Mouse (Mus musculus) ovary, postnatal 10 days (tissue): ENCODE results near the gene Asic1.

ENCODE experiments used
- DNase-seq: peaks from one replicate; pipeline ENCODE4 v3.0.0; 2022; ENCODE audit warnings: low spot score

Gene Asic1

DNA sequence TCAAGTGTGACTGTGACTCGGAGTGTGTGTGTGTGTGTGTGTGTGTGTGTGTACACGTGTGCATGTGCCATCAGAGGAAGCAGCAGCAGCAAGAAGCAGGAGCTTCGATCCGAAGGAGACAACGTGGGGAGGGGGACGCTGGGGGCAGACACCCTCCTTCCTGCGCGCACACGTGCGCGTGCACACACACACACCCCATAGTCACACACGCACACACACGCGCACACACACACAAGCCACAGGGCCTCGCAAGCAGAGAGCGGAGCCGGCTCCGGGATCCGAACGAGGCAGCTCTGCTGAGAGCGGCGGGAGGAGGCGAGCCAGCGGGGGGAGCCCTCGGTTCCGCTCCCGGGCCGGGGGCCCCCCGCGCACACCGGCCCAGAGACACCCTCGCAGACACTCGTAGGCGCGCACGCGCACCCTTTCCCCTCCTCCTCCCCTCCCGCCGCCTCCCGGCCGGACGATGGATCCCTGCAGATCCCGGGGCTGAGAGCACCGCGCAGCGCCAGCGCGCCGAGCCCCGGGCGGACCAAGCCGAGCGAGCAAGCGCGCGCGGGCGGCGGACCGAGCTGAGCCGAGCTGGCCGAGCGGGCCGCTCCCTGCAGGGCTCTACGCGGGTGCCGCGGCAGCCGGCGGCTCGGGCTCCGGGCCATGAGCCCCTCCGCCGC, at the start of gene Asic1:
Gene Asic1, plus strand, starts transcription at position 215 of the 668 bp plus-strand sequence.
- peak; percentile 36 for DNase-seq

DNA sequence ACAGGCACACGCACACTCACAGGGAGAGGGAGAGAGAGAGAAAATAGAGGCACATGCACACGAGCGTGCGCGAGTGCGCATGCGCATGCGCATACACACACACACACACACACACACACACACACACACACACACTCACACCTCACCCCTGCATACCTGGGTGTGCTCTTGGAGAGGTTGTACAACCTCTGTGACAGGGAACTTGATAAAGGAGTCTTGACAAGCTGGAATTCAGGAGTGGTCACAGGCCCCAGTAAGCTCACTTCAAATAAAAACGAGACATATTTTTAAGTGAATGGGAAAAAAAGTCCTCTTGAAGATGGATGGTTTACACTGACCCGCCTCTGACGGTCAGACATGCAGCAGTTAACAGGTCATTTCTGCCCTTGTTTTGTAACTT, 48.1 kb upstream of the Asic1 start:
- DNase-seq = no peak

DNA sequence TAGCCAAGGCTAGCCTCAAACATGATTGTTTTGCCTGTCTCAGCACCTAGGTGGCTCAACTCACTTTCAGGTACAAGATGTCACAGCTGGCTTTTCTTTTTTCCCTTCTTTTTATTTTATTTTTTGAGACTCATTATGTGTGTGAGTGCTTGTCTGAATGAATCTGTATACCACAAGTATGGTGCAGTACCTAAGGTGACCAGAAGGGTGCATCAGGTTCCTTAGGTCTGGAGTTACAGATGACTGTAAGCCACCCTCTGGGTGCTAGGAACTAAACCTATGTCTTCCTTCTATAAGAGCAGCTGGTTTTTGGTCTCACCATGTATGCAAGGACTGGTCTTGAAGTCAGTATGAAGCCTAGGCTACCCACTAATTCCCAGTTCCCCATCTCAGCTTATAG, 38.5 kb upstream of the Asic1 start:
- DNase-seq = no peak

DNA sequence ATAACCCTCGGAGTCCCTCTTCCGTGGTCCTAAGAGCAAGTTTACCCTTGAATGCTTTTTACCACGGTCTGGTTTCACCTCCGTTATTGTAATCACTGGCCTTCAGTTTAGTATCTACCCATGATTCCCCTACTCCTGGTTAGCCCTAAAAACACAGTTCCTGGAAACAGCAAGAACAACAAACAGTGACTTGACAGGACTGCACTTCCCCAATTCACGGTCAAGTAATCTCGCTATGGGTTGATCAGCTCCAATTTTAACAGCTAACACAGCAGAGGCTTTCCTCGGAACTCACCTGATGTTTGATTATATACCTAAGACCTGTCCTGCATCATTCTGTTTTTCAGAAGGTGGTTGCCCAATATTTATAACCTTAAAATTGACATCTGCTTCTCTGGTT, 35.5 kb upstream of the Asic1 start:
- DNase-seq = no peak

DNA sequence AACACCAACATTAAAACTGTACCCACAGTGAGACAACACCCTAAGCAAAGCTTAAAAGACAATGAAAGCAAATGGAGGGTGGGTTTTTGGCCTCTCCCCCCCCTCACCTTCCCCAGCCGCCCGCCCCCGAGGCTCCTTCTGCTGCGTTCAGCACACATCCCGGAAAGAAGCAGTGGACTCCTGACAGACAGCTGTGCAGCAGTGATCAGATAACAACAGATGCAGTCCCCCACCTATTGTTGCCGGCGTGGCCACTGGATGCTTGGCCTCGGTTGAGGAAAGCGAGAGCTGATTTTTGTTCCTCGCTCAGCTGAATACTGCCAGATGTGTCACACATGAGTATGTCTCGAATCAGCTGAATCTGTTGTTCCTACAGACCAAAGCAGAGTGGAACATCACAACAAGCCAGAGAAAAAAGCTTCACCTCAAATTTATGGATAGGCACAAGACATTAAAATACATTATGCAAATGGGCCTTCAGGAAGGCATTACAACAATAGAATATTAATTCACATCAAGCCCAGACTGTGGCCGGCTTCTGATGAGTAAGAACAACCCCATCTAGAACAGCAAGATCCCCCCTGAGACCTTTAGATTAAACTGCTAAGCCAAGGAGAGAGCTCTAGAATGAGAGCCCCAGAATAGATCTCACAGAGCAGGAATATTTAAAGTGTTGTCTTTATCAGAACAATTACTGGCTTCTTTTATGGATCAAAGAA, 32.6 kb upstream of the Asic1 start:
- no peak for DNase-seq

DNA sequence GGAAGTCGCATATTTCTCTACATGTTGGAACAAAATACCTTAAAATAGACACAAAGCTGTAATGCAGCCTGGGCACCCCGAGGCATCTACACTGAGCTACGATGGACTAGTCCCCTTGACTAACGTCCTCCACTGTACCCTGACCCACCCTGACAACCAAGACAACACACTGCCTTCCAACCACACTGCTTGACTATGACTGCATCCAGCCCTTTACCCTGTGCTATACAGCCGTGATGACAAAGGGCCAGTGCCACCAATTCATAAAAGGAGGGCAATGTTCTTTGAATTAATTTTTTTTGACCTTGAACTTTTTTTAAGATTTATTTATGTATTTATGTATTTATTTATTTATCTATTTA, 32.1 kb upstream of the Asic1 start:
- DNase-seq = no peak

DNA sequence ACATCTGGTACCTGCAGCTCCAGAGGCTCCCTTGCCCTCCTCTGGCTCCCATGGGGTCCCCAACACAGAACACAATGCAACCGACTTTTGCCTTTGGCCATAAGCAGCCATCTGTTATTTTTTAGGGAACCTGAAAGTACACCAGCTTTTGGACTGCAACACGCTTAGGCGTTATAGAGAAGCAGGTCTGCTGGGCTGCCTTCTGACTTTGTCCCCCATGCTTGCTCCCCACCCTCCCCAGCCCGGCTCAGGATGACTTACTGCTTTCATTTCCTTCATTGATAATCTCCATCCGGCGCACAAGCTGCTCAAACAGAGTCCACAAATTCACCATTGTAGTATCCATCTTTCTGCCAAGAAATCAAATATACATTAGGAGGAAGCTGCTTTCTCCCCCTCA, 27.5 kb upstream of the Asic1 start:
- no peak for DNase-seq

DNA sequence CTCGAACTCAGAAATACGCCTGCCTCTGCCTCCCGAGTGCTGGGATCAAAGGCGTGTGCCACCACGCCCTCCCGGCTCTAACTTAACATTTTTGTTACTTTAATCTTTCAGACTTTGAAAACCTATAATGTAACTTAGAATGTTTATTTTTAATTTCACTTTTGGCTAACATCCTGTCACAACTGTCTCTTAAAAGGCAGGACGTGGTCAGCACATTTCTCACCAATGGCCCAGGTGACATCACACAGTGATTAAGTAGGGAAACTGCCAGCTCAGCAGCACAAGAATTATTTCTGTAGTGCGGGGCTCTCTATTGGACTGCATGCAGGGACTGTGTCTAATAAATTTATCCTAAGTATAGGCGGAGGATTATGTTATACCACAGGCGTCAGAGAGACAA, 26.3 kb upstream of the Asic1 start:
- no peak for DNase-seq

DNA sequence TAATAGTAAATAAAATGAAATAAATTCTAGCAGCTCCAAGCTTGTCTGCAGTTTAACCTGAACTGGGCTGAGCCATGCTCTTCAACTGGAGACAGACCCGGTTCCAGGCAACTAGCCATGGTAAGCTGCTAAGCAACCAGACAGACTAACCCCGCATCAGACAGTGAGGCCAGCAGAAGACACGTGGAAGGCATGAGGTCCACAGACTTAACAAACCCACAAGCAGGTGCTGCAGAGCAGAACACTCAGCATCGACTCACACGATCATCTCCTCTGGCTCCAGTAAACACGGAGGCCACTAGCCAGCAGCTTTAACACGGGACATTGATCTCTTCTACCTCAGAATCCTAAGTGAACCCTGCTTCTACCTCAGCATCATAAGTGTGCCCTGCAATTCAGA, 25.4 kb upstream of the Asic1 start:
- no peak for DNase-seq

DNA sequence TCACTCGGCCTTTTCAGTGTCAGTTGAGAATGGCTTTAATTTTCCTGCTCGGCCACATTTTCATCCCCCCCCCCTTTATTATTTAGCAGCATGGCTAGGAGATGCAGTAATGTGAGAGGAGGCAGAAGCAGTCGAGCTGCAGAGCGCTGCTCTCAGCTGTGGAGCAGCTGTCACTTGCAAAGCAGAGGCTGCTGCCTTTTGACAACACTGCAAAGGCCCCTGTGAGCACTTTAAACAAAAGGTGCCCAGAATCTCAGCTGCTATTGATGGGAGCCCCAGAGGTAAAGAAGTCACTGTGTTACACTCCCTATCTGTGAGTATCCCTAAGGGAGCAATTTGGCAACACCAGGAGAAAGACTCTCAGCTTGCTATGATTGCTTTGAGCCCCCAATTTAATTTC, 21.8 kb upstream of the Asic1 start:
- DNase-seq = no peak

DNA sequence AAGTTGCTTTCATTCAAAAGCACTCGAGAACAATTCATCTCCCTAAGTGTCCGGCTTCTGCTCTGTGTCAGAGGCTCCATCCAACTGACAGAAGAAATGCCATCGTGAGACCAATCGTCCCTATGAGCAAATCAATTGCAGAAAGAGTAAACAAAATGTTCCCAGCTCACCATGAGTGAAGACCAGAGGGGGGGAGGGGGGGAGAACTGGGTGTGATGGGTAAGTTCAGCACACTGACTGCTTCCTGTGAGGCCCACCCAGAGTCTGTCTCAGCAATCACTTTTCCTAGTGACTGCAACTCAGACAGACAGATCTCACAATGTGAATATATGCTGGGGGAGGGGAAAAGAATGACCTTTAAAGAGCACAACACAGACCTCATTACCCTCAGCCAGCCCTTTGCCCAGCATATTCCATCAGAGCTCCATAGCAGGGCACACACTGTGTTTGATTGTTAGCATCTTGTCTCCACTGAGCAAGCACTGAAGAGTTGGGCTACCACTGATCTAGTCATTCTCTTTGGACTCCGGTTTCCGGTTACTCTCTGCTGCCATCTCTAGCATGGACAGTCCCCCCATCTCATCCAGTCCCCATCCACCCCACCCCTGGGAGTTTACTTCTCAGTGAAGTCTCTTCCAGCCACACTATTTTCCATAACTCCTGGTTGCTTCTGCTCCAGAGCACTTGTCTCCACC, 21.0 kb upstream of the Asic1 start:
- DNase-seq = no peak

DNA sequence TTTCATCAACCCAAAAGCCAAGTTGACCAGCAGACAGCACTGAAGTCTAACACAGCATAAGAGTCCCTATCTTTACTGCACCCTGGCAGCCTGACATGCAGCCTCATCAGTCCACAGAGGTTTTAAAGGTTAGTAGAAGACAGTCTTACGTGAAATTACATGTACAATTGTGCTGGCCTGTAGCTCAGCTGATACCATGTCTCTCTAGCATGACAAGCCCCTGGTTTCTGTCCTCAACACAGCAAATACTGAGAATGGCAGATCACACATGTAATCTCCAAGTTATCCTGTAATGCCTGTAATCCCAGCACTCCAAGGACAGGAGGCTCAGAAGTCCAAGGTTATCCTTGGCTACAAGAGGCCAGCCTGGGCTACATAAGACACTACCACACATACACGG, 19.9 kb upstream of the Asic1 start:
- no peak for DNase-seq

DNA sequence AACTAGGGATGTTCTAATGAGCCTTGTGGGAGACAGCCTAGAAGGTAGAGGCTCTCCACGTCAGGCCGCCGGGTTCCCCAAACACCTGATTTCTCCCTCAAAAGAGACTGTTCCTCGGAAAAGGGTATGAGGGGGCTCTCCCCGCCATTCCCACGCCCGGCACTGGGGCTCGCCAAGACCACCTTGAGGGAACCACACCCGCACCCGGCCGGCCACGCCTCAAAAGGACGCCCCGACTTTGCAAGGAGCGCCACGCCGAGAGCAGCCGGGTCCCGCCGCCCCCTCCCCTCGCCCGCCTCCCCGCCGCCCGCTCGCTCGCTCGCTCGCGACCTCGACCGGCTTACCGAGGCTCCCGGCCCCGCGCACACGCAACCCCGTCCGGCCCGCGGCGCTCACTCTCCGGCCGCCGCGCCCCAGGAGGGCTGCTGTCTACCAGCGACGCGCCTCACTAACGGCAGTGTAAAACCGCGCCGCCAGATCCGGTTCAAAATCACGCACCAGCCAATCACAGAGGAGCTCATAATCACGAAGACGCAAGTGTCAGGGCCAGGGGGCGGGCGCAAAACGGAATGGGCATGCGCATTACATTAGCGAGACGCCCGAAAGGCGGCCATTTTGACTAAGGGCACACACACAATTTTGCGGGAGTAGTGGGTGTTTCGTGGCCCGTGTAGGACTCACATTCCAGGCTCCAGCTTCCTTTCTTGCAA, 18.9 kb upstream of the Asic1 start, which contains the start of gene Racgap1:
Gene Racgap1, minus strand, starts transcription at position 494 of the 710 bp plus-strand sequence.
- peak; percentile 81 for DNase-seq

DNA sequence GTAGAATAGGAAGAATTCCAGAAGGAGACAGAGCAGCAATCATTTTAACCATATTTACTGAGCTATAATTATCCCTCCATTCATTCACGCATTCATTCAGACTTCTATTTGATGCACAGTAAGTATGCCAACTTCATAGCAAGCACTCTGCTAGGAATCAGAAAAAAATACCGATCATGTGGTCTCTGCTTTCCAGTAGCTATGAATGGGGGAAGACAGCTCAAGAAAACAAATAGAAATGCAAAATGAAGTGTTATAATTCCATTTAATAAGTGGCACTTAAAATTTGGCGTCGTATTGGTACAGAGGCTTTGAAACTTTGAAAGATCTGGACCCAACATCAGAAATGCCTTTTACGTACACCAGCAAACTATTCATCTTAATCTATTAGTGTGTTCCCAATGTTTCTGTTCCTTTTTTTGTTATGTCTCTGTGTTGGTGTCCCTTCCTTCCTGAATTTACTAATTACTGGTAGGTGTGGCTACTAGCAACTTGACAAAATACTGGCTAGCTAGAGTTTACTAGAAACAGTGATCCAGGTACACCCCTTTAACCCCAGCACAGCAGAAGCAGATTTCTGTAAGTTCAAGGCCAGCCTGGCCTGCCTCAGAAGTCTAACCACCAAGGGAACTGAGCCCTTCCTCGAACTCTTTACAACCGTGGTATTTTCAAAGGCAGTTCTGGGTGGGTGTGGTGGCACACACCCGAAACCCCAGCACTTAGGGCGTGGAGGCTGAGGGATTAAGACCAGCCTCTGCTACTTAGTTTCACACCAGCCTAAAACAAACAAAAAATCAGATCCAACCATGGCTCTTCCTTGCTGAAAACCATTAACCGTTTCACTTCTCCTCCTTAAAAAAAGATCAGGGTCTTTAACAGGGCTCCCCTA, 17.9 kb upstream of the Asic1 start:
- no peak for DNase-seq

DNA sequence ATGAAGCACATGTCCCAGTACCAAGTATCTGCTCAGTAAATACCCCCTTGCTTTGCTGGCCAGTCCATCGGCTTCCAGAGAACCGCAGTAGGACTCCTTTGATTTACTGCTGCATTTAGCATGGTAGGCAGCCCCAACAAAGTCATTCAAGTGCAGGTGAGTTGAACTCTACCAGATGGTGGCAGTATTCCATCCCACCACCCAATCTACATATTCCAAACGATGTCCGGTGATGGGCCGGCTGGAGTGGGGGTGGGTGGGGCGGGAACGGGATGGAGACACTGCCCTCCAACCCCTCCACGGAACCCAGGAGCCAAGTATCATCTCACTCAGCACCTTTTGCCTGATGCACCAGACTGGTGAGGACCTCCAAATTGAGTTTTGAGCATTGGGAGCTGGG, 16.9 kb upstream of the Asic1 start:
- no peak for DNase-seq

DNA sequence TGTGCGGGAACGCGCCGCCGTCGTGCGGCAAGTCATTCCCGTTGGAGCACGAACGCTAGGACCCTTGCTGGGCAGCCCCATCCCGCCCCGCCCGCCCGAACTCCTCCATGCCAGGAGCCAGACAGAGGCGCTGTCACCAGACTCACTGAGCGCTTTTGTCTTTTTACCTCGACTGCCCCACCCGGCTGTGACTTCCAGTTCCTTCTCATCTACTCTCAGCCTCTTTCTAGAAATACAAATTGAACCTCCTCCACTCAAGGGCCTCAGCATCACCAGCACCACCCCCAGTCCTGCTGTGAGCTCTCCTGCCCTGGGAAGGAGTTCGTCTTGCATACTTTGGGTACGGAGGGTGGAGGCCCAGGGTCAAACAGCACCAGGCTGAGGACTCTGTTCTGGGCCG, 16.3 kb upstream of the Asic1 start:
- DNase-seq = no peak

DNA sequence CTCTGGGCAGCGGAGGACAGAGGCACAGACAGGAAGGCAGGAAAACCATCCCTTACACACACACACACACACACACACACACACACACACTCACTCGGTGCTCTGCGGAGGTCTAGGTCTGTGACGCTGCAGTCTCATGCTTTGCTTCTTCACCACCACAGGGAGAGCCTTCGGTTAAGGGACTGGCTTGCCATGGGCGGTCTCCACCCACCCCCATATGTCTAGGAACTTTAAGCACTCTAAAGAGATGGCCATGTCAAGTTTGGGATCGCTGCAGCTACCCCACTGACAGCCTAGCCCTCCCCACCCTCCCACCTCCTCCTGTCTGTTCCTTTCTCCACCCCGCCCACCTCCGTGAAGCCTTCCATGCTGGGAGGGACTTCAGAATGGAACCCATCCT, 14.2 kb upstream of the Asic1 start:
- no peak for DNase-seq

DNA sequence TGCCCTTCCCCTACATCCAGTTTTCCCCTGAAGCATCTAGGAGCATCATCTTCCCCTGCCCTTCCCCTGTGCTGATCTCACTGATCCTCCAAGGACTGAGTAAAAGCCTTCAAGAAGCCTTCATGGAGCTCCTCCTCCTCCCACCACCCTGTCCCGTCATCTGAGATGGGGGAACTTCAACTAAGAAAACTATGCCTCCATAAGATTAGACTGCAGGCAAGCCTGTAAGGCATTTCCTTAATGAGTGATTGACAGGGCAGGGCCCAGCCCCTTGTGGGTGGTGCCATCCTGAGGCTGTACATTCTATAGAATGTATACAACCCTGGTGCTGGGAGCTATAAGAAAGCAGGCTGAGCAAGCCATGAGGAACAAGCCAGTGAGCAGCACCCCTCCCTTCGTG, 11.7 kb upstream of the Asic1 start:
- DNase-seq = no peak

DNA sequence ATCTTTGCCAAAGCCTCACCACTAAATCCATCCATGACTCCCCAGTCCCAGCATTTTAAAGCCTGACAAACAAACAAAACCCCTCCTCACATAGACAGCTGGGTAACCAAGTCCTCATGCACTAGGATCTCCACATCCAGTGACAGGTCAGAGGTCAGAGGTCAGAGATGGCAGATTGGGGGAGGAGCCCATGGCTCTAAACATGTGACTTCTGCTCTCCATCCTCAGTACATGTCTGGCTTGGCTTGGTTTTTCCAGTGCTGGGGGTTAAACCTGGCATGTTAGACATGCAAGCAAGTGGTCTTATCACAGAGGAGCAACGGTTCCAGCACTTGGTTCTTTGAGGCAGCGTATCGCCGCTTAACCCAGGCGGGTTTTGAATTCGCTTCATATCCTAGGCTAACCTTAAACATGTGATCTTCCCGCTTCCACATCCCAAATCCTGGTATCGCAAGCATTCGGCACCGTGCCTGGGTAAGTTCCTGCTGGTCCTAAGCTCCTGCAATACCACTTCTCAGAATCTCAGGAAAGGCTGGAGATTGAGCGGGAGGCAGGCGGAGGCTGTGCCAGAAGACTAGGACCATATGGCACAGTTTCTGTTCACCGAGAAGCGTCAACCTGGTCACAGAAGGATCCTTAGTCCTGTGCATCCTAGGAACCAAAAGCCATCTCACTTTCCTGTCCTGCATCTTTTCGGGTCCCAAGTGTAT, 8.9 kb upstream of the Asic1 start:
- no peak for DNase-seq

DNA sequence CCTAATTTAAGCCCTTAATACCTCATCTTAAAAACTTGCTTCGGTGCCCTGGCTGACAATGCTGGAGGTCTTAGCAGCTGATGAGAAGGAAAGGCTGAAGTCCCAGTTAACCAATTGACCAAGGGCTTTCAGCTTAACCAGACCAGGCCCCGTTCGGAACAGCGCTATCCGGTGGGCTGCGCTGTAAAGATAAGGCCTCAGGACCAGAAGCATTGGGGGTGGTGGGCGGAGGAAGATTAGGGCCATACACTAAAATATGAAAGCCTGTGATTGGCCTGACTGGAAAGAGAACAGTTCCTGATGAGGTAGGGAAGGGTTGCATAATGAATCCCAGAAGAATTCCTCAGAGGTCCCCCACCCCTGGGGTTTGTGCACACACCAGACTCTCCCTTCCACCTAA, 7.8 kb upstream of the Asic1 start:
- DNase-seq = no peak

DNA sequence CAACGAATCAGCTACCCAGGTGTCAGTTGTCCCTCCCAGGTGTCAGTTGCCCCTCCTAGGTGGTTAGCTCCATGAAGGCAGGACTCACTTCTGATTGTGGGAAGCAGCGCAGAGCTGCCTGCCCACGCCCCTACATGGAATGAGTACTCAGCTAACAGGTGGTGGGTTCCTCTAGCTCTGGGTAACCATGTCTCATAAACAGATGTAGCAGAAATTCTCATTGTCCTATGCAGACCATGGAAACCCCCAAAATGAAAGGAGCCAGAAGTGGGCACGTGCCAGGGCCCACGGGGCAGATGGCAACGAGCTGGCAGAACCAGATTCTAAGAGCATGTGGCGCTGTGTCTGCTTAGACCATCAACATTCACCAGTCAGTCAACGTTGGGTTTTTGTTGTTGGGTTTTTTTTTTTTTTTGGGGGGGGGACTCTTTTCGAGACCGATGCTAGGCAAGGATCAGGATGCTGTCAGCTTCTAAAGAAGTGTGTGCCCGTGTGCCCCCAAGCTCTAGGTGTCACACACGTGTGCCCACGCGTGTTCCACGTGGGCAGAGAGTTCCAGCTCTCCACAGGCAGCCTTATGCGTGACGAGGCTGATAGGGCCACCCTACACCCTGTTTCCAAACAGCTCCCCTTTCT, 6.1 kb upstream of the Asic1 start:
- no peak for DNase-seq
